Mouse (Mus musculus): ENCODE measurements around the gene Fbxw5. TPM values are rescaled to one million over a fixed set of nuclear protein-coding genes. Genes with fewer than 3 reads are reported as not detected.

Gene Fbxw5
- 32.0 and 34.0 TPM in 2 replicates for polyA plus RNA-seq (2012; rRNA removed)

DNA sequence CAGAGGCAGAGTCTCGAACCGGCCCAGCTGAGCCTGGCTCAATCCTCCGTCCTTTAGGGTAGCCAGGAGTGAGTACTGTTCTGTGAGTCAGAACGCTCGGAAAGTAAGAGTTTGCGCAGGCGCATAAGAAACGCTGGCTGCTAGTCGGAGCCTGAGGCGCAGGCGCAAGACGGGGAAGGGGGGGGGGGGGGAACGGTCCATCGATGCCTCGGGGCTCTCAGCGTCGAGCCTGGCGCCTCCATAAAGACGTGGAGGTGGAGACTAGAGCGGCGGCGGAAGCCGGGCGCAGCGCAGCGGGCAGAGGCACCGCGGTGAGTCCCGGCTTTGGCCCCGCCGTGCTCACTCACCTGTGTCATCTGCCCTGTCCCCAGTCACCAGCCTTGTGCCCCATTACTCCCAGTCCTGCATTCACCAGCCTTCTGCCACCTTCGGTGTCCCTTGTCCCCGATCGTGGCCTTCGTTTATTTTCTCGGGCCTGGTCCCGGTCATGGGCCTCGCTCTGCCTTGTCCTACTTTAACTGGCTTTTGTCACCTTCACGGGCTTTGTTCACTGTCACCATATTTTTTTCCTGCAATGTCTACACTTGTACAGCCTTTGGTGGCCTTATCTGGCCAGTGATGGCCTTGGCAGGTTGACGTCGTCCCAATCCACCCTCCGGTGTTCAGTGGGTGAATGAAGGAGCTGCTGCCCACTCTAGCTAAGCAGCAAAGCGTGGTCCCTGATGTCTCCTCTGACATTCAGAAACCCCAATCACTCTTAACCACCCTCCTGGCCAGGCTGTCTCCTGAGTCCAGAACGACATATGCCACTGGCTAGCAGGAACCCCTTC lies at the start of gene Fbxw5:
Gene Fbxw5 (plus strand): TSS at position 175 of the 830 bp plus-strand sequence.
- Histone ChIP-seq H3K27ac (ENCODE audit: insufficient read depth, low read depth, low read length) (peak within 1 kb of the TSS; percentile 86), H3K4me3 (ENCODE audit: low read depth, low read length) (peak within 1 kb of the TSS; percentile 94), H3K36me3 (ENCODE audit: control insufficient read depth, insufficient read depth, low read length) (peaks cover 19% of the 10 kb centered on the region), H3K27me3 (ENCODE audit: control insufficient read depth, insufficient read depth, low read length) (no peaks in the 10 kb centered on the region), H3K4me1 (ENCODE audit: control insufficient read depth, insufficient read depth, insufficient read length, low read length) (peaks cover 26% of the 10 kb centered on the region)
- TF ChIP-seq CTCF (IDR thresholded peaks at IDR 0.05; ENCODE audit: extremely low read depth, insufficient read length, insufficient replicate concordance, low read depth, low read length), result no peak
- peak; percentile 70 for TF ChIP-seq POLR2A (IDR thresholded peaks at IDR 0.05; ENCODE audit: low read depth, low read length)
- WGBS, result under 1% methylated on average over 41 of the region's 44 CpGs

DNA sequence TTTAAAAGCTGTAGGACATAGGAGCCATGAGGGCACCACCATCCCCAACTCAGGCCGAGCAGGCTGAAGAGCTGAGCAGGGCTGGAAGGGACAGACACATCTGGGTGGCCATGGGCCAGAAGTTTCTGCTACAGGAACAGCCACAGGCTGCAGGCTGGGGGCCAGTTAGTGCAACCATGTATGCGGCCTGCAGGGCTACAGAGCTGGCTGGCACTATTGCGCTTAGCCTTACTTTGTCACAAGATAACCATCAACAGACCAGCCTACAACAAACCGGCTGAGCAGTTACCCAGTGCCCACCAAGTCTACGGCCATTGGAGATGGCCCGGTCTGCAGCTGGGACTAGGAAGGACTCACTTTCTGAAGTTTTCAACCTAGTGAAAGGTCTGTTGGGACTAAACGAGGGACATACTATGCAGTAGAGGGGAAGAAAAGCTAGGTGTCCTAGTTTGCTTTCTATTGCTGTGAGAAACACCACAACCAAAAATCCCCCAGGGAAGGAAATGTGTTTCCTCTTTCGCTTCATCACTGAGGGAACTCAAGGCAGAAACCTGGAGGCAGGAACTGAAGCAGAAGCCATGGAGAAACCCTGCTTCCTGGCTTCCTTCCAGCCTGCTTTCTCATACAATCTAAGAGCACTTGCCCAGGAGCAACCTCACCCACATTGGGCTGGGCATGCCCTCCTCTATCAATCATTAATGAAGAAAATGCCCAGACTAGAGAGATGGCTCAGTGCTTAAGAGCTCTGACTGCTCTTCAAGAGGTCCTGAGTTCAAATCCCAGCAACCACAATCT lies 49.5 kb upstream of the Fbxw5 start:
- Histone ChIP-seq H3K4me1 (ENCODE audit: control insufficient read depth, insufficient read depth, insufficient read length, low read length) (peaks cover 7% of the 10 kb centered on the region), H3K4me3 (ENCODE audit: low read depth, low read length) (no peak overlapping the region), H3K27ac (ENCODE audit: insufficient read depth, low read depth, low read length) (peak overlapping the region; percentile 18; the same call in 1 of the 2 replicates), H3K36me3 (ENCODE audit: control insufficient read depth, insufficient read depth, low read length) (peaks cover 1% of the 10 kb centered on the region; the same call in 1 of the 2 replicates), H3K27me3 (ENCODE audit: control insufficient read depth, insufficient read depth, low read length) (no peaks in the 10 kb centered on the region)
- TF ChIP-seq CTCF (IDR thresholded peaks at IDR 0.05; ENCODE audit: extremely low read depth, insufficient read length, insufficient replicate concordance, low read depth, low read length), result no peak
- TF ChIP-seq POLR2A (IDR thresholded peaks at IDR 0.05; ENCODE audit: low read depth, low read length), result no peak
- 65% methylated on average over 8 of the region's 8 CpGs for WGBS

GRCm38 (mm10) chr2:25452951-25453350 lies 47.6 kb upstream of the Fbxw5 start:
- Histone ChIP-seq H3K36me3 (ENCODE audit: control insufficient read depth, insufficient read depth, low read length) (no peaks in the 10 kb centered on the region), H3K27ac (ENCODE audit: insufficient read depth, low read depth, low read length) (no peak overlapping the region), H3K4me1 (ENCODE audit: control insufficient read depth, insufficient read depth, insufficient read length, low read length) (peaks cover 15% of the 10 kb centered on the region), H3K27me3 (ENCODE audit: control insufficient read depth, insufficient read depth, low read length) (no peaks in the 10 kb centered on the region), H3K4me3 (ENCODE audit: low read depth, low read length) (no peak overlapping the region)
- no peak for TF ChIP-seq CTCF (IDR thresholded peaks at IDR 0.05; ENCODE audit: extremely low read depth, insufficient read length, insufficient replicate concordance, low read depth, low read length)
- TF ChIP-seq POLR2A (IDR thresholded peaks at IDR 0.05; ENCODE audit: low read depth, low read length), result no peak
- WGBS, result 82% methylated on average over 1 of the region's 1 CpGs

GRCm38 (mm10) chr2:25456205-25456953 lies 44.2 kb upstream of the Fbxw5 start, which contains the start of gene Clic3:
Gene Clic3, plus strand, starts transcription at chr2:25456838.
- no peak within 1 kb of the TSS for H3K27ac ChIP-seq (ENCODE audit: insufficient read depth, low read depth, low read length)
- 0 out of 2 replicates have a peak, but pooled peaks cover 2% of the 10 kb centered on the region for H3K36me3 ChIP-seq (ENCODE audit: control insufficient read depth, insufficient read depth, low read length)
- WGBS, result 28% methylated on average over 14 of the region's 14 CpGs
- TF ChIP-seq POLR2A (IDR thresholded peaks at IDR 0.05; ENCODE audit: low read depth, low read length) (no peak), CTCF (IDR thresholded peaks at IDR 0.05; ENCODE audit: extremely low read depth, insufficient read length, insufficient replicate concordance, low read depth, low read length) (no peak)
- H3K4me1 ChIP-seq (ENCODE audit: control insufficient read depth, insufficient read depth, insufficient read length, low read length), result peaks cover 24% of the 10 kb centered on the region
- H3K27me3 ChIP-seq (ENCODE audit: control insufficient read depth, insufficient read depth, low read length), result no peaks in the 10 kb centered on the region
- H3K4me3 ChIP-seq (ENCODE audit: low read depth, low read length), result no peak within 1 kb of the TSS

- no peak overlapping the region for H3K27ac ChIP-seq (ENCODE audit: insufficient read depth, low read depth, low read length)
Observed at GRCm38 (mm10) chr2:25457022-25457896, 43.3 kb upstream of the Fbxw5 start.

GRCm38 (mm10) chr2:25458911-25459310 lies 41.6 kb upstream of the Fbxw5 start:
- TF ChIP-seq CTCF (IDR thresholded peaks at IDR 0.05; ENCODE audit: extremely low read depth, insufficient read length, insufficient replicate concordance, low read depth, low read length) (no peak), POLR2A (IDR thresholded peaks at IDR 0.05; ENCODE audit: low read depth, low read length) (no peak)
- no peaks in the 10 kb centered on the region for H3K27me3 ChIP-seq (ENCODE audit: control insufficient read depth, insufficient read depth, low read length)
- H3K36me3 ChIP-seq (ENCODE audit: control insufficient read depth, insufficient read depth, low read length), result 0 out of 2 replicates have a peak, but pooled peaks cover 2% of the 10 kb centered on the region
- 48% methylated on average over 5 of the region's 5 CpGs for WGBS
- no peak overlapping the region for H3K27ac ChIP-seq (ENCODE audit: insufficient read depth, low read depth, low read length)
- no peak overlapping the region for H3K4me3 ChIP-seq (ENCODE audit: low read depth, low read length)
- peaks cover 26% of the 10 kb centered on the region for H3K4me1 ChIP-seq (ENCODE audit: control insufficient read depth, insufficient read depth, insufficient read length, low read length)

More at GRCm38 (mm10) chr2:25457022-25457896, 43.3 kb upstream of the Fbxw5 start:
- TF ChIP-seq POLR2A (IDR thresholded peaks at IDR 0.05; ENCODE audit: low read depth, low read length) (no peak), CTCF (IDR thresholded peaks at IDR 0.05; ENCODE audit: extremely low read depth, insufficient read length, insufficient replicate concordance, low read depth, low read length) (no peak)
- WGBS, result 80% methylated on average over 9 of the region's 9 CpGs
- no peaks in the 10 kb centered on the region for H3K27me3 ChIP-seq (ENCODE audit: control insufficient read depth, insufficient read depth, low read length)
- 0 out of 2 replicates have a peak, but pooled peaks cover 2% of the 10 kb centered on the region for H3K36me3 ChIP-seq (ENCODE audit: control insufficient read depth, insufficient read depth, low read length)
- H3K4me3 ChIP-seq (ENCODE audit: low read depth, low read length), result no peak overlapping the region
- H3K4me1 ChIP-seq (ENCODE audit: control insufficient read depth, insufficient read depth, insufficient read length, low read length), result peaks cover 26% of the 10 kb centered on the region
